Mouse (Mus musculus): ENCODE data around the gene Abhd17c. TPM values are rescaled to one million over a fixed set of nuclear protein-coding genes. Genes with fewer than 3 reads are reported as not detected.
A peak's percentile ranks its signal among the peaks of the same experiment; 100 is the strongest.
"Not testable (repeated sequence)": the region's sequence is repeated elsewhere in the genome, so short reads cannot be mapped to it uniquely, and the experiment has no call there.

Gene Abhd17c
- polyA plus RNA-seq (2012; rRNA removed), result 38.4 and 39.4 TPM in 2 replicates

DNA sequence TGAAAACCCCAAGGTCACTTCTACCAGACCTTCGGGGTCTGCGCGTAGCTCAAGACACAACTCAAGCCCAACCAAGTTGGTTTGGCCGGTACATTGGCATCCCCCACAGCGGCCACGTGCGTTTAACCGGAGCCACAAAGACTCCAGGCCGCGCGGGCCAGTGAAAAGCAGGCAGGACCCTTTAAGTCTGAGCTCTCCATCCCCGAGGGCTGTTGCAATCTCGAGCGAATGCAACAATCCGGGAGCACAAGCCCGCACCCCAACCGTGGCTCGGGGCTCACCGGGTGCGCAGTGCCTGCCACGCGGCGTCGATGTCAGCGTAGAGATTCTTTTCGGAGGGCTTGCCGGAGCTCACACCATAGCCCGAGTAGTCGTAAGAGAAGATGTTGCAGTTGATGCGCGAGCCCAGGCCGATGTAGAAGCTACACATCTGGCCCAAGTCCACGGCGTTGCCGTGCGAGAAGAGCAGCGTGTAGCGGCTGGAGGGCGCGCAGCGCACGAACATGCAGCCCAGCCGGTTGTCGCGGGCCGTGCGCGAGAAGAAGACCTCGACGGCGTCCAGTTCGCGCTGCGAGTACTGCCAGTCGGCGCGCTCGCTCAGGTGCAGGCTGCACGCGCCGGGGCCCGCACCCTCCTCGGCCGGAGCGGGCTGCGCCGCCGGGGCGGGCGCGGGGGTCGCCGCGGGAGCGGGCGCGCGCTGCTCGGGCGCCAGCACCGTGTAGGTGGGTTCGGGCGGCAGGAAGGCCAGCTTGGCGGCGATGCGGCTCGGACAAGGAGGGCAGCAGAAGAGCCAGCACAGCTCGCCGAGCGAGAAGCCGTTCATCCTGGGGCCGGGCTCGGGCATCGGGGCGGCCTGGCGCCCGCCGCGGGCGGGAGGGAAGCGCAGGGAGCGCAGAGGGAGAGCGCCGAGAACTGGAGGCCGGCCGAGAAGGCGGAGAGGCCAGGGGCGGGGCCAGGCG, at the start of gene Abhd17c:
Gene Abhd17c, minus strand, starts transcription at position 893 of the 959 bp plus-strand sequence.
- DNase-seq (ENCODE audit: extremely low spot score in 1 of 2, low spot score in 1 of 2), result peak in 1 of 2 experiments; percentile 37

DNA sequence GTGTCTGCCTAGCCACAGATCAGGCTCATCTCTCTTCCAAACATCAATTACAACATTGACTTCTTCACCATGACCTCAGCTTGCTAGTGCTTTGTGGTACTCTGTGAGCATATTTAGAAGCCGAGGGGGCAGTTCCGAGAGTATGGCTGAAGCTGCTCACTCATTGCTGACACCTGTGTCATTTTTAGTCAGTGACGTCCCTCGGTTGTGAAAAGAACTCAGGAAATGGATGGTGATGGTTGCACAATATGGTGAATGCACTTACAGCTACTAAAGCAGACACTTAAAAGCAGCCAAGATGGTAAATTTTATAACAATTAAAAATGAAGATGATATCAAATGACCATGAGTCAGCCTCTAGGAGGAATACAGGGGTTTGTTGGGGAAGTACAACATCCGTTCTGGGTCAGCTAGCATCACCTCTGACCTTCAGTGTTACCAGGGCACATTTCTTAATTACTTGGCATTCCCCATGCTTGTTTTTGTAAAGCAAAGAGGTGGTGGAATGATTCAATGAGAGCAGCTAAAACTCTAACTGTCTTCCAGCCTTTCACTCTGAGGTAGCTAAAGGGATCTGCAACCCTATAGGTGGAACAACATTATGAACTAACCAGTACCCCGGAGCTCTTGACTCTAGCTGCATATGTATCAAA, 45.6 kb upstream of the Abhd17c start:
- no peak for DNase-seq (ENCODE audit: extremely low spot score in 1 of 2, low spot score in 1 of 2)

DNA sequence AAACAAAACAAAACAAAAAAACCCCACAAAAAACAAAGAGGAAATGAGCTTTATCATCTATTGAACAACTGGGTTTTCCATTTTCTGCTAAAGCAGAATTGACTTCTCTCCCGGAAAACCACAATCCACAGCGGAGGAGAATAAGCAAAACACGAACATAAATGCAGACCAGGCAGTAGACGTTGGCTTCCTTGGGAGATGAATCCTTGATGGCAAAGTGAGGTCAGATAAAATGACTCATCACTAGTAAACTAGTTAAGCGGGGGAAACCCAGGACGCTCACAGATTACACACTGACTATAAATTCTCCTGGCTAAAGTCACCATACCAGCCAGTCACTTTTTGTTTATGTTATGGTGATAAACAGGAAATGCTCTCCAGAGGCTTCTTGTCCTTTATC, 44.5 kb upstream of the Abhd17c start:
- no peak for DNase-seq (ENCODE audit: extremely low spot score in 1 of 2, low spot score in 1 of 2)

DNA sequence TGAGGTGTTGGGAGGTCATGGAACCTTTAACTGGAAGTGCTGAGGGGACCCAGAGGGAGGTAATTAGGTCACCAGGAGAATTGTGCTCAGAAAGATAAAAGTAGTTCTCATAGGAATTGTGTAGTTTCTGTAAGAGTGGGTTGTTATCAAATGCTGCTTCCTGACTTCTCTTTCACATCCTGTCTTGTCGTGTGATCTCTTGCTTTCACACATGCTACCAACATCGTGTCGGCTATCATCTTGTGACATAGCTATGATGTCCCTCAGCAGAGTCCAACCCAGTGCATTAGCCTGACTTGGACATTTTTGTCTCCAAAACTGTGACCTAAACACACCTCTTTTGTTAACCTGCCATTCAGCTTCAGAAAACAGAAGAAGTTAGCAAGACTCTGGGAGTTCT, 40.6 kb upstream of the Abhd17c start:
- no peak for DNase-seq (ENCODE audit: extremely low spot score in 1 of 2, low spot score in 1 of 2)

DNA sequence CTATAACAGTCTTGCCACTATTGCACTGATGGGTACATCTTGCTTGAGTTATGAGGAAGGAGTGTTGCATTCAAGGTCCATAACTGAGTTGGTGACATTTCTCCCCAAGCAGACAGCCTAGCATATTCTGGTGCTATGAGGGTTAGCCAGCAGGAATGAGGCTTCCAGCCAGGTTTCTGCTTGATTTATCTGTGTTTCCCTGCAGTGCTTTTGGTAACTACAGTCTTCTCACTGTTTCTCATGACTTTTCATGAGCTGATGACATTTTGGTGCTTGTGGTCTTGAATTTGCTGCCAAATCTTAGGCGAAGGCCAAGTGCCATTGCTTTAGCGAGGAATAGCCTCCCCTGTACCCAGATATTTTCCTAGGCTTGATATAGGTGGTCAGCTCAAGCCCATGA, 39.8 kb upstream of the Abhd17c start:
- no peak for DNase-seq (ENCODE audit: extremely low spot score in 1 of 2, low spot score in 1 of 2)

DNA sequence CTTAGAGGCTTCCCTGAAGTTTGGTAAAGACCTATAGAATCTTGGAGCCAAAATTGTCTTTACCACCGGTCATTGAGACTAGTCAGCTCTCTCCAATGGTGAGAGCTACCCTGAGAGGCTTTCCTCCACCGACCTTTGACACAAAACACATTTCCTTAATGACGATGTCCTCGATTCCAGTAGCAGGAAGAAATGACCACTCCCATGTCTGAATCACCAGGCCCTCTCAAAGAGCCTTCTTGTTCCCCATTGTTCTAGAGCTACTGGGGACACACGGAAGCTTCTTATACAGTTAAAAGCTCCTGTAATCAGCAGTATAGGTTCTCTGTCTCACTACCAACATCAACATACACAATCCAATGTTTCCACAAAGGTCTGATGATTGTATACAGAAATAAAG, 36.5 kb upstream of the Abhd17c start:
- no peak for DNase-seq (ENCODE audit: extremely low spot score in 1 of 2, low spot score in 1 of 2)

DNA sequence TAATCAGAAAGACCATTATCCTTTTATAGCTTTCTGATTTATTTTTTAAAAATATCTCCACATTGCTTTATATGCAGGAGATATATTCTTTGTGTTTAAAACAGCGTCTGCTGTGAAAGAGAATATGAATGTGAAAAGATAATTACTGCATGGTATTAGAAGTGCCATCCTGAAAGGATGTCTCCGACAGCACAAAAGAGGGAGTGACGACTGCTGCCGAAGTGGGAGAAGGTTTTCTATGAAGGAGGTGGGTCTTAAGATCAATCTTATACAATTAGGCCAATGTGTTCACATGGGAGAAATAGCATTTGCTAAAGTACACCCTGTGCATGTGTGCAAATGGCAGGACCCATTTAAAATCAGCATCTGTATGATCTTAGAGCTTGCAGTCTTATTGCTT, 33.5 kb upstream of the Abhd17c start:
- DNase-seq (ENCODE audit: extremely low spot score in 1 of 2, low spot score in 1 of 2), result no peak

DNA sequence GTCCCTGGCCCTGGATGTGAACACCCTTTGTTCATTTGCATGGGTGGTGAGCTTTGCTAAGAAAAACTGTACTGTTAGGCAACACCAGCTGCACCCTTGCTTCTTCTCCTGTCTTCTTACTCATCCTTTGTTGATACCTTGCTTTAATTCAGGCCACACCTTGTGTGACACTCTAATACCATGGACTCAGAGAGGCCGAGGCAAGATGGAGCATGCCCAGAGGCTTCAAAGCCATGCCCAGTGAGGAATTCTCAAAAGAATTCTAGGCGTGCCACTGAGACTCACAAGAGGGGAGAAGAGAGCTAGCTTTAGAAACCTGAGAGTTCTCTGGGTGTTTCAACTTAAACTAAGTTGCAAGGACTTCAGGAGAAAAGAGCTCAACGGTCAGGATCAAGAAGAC, 33.0 kb upstream of the Abhd17c start:
- no peak for DNase-seq (ENCODE audit: extremely low spot score in 1 of 2, low spot score in 1 of 2)

DNA sequence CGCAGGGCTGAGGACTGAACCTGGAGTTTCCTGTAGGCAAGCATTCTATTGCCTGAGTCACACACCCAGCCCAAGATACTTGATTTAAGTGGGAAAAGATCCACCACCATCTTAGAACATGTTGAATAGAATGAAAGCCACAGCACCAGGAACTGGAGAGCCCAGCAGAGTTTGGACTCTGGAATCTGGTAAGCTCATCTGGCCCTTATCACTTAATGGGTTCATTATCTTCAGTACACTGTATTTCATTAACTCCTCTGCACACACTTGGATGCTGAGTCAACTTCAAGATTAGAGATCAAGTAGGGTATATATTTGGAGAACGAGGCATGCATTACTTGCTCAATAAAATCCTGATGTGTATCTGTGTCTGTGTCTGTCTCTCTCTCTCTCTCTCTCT, 27.1 kb upstream of the Abhd17c start:
- not testable (repeated sequence) for DNase-seq (ENCODE audit: extremely low spot score in 1 of 2, low spot score in 1 of 2)

DNA sequence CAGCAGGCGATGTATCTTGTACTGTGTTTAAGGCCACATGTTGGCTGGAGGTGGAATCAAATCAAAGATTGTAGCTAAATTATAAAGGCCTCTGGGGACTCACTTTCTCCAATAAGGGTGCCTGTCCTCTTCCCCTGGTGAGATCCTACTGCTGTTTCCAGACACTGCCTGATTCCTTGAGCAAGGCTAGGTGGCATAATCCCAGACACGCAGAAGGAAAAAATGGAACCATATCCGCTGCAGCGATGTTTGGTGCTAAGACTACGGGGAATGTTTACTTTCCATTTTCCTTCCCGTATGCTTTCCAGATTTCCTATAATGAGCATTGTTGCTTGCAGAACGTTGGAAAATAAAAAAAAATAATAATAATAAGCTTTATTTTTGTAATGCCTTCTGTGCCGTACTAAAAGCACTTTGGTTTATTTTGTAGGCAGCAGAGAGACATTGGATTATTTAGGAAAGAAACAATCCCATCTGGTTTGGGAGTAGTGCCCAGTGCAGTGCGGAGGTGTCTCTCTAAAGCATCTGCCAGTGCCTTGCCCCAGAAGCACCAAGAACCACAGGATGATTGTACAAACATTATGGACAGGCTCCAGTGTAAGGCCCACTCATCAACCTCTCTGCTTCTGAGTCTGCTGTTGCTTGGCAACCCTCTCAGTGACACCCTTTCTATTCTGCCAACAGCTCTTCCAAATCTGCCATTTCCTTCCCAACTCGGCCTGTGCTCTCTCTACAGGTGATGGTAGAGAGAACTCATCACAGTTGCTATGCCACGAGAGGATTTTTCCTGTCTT, 23.2 kb upstream of the Abhd17c start:
- DNase-seq (ENCODE audit: extremely low spot score in 1 of 2, low spot score in 1 of 2), result peak; percentile 68 to 81

DNA sequence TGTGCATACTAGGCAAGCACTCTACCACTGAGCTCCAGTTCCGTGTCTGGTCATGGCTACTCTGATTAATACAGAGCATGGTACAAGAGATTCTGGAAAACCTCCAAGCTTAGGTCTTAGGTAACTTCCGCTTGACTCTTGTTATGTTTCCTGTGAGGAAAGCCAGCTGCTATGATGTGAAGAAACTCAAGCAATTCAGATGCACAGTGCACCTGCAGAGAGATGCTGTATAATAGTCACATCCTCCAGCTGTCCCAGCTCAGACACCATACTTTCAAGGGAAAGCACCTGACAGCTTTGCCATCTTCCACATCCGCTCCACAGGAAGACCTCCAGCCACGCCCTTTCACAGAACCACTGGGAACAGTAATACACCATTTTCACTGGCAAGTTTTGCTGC, 21.7 kb upstream of the Abhd17c start:
- DNase-seq (ENCODE audit: extremely low spot score in 1 of 2, low spot score in 1 of 2), result no peak

DNA sequence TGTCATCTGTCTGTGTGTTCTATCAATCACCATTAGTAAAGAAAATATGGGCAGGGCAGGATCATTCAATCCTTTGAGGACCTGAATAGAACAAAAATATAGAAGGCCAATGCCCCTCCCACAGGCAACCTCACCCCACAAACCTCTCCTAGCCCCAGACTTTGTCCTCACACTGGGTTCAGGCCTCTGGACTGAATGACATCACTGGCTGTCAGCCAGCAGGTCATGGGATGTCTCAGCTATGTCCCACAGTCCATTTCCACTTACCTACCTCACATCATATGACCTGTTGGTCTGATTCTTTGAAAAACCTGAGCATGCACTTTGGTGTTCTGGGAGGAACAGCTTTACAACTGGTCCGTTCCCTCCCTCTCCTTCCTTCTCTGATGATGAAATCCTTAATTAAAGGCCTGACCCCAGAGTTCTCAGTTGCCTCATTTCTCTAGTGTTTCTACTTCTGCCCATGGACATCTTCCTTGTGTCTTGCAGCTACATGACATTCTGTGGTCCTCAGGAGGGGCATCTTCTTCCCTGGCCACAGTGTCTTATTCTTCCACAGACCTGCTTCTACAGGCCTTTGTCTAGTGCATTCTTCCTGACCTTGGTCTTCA, 19.6 kb upstream of the Abhd17c start:
- DNase-seq (ENCODE audit: extremely low spot score in 1 of 2, low spot score in 1 of 2), result no peak

DNA sequence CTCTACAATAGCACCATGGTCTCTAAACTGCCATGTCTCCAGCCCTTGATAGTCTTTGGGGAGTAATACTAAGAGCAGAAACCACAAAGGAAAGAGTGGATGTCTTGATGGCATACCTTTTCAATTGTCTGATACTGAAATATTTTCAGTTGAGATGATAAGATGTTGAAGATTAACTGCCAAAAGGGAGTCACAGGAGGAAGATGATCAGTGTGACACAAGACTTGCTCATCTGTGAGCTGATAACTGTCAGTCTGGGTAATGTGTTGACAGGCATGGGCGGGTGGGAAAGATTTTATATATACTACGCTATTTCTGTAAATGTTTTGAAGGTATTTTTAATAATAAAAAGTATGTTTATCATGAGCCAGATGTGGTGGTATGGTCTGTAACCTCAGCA, 16.7 kb upstream of the Abhd17c start:
- DNase-seq (ENCODE audit: extremely low spot score in 1 of 2, low spot score in 1 of 2), result no peak

DNA sequence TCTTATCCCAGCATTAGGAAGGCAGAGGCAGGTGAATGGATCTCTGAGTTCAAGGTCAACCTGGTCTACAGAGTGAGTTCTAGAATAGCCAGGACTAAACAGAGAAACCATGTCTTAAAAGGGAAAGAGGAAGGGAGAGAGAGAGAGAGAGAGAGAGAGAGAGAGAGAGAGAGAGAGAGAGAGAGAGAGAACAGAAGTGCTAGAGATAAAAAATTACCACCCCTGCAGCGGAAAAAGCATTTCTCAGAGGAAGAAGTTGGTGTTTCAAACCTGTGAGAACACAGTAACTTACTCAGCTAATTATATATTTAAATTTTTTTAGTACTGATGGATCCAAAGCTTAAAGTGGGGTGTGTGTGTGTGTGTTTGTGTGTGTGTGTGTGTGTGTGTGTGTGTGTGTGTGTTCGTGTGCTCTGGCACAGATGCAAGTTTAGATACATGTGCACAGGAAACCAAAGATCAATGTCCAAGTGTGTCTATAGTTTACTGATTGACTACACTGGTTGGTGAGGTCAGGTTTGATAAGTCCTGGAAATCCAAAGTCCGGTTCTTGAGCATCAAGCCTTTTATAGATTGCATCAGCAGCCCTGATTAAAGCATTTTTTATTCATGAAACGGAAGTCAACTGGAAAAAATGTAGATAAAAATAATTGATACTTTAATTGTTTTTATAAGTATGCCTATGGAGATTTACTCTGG, 15.2 kb upstream of the Abhd17c start:
- DNase-seq (ENCODE audit: extremely low spot score in 1 of 2, low spot score in 1 of 2), result no peak

DNA sequence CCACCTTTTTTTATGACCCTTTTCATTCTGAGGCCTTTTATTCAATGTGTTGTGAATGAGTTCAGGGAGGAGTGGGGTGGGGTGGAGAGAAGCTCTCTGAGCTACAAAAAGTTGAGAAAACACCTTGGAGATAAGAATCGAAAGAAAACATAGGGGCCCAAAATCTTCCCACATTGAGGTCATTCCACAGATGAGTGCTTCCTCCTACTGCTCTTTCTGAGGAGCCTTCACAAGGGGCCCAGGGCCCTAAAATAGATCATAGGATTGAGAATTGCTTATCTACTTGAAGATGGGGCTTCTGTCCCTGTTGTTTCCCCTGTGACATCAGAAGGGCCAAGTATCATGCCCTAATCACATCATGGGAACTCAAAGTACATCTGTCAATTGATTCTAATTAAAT, 14.3 kb upstream of the Abhd17c start:
- DNase-seq (ENCODE audit: extremely low spot score in 1 of 2, low spot score in 1 of 2), result no peak

DNA sequence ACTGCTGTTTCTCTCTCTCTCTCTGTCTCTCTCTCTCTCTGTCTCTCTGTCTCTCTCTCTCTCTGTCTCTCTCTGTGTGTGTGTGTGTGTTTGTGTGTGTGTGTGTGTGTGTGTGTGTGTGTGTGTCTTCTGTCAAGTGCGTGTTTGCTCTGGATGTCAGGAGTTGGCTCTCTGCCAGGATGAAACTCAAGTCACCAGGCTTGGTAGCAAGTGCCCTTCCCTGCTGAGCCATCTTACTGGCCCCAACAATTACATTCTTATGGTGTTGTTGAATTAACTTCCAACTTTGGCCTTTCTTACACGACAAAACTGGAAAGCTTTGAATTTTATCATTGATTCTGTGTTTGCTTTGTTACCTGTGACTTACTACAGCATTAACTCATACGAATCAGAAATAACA, 13.6 kb upstream of the Abhd17c start:
- DNase-seq (ENCODE audit: extremely low spot score in 1 of 2, low spot score in 1 of 2), result no peak

DNA sequence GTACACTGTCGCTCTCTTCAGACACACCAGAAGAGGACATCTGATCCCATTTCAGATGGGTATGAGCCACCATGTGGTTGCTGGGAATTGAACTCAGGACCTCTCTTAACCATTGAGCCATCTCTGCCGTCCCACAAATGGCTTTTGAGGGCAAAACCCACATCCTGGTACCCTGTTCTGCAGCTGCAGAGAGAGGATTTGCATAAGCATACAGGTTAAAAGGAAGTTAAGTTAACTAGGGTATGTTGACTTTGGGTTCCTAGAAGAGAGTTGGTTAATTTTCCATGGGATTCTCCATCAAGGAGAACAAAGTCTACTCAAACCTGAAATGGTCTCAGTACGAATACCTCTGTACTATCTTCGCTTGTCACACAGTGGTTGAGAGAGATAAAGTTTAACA, 13.2 kb upstream of the Abhd17c start:
- DNase-seq (ENCODE audit: extremely low spot score in 1 of 2, low spot score in 1 of 2), result no peak

DNA sequence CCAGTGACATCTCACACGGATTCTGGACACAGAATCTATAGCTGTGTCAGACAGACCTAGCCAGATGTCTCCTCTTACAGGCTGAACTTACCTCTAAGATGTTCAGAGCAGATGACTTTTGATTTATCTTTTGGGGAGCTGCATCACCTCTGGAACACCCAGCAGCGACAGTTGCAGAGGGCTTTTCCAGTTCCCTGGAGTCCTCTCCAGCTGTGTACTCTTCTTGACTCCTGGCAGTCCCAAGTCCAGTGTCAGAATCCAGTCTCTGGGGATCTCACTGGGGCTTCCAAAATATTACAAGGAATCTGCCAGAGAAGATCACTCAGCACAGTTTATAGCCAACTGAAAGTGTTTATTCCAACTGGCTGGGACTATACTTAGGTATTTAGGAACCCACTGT, 12.7 kb upstream of the Abhd17c start:
- DNase-seq (ENCODE audit: extremely low spot score in 1 of 2, low spot score in 1 of 2), result no peak

DNA sequence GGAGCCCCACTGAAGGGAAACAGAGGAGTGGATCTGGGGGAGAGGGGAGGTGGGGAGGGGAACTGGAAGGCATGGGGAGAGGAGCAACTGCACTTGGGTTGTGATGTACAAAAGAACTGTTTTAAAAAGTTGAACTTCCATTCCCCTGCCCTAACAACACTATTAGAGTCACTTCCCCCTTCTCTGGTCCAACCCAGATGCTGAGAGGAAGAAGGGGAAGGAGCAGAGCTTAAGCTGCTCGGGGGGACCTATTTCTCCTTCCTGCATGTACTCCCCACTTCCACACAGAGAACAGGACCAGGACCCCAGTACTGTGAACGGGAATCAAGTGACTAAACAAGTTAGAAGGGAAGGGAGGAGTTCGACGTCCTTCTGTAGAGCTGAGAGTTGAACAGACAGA, 11.9 kb upstream of the Abhd17c start:
- no peak for DNase-seq (ENCODE audit: extremely low spot score in 1 of 2, low spot score in 1 of 2)

DNA sequence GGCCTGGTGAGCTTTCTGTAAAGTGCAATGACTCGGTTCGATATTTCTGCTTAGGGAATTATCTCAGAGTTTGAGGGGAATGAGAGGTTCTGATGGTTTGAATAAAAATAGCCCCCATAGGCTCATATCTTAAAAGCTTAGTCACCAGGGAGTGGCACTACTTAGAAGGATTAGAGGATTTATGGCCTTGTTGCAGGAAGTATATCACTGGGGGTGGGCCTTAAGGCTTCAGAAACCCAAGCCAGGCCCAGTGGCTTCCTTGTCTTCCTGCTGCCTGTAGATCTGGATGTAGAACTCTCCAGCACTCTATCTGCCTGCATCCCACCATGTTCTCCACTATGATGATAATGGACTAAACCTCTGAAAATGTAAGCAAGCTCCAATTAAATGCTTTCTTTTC, 7.7 kb upstream of the Abhd17c start:
- no peak for DNase-seq (ENCODE audit: extremely low spot score in 1 of 2, low spot score in 1 of 2)

All from frontal cortex, adult 2 months (tissue).